Mouse (Mus musculus) frontal cortex, postnatal 25 days (tissue): ENCODE measurements around the gene Pafah1b1.

Experiments
- DNase-seq, 2 experiments: peaks; one replicate each; pipeline ENCODE4 v3.0.0; 2022; ENCODE audit warnings: low spot score in 2 of 2

The Pafah1b1 gene

GRCm38 (mm10) chr11:74724235-74724791 lies at the start of gene Pafah1b1:
Pafah1b1 (minus strand) TSS chr11:74724670.
- peak; percentile 86 to 91 for DNase-seq

DNA sequence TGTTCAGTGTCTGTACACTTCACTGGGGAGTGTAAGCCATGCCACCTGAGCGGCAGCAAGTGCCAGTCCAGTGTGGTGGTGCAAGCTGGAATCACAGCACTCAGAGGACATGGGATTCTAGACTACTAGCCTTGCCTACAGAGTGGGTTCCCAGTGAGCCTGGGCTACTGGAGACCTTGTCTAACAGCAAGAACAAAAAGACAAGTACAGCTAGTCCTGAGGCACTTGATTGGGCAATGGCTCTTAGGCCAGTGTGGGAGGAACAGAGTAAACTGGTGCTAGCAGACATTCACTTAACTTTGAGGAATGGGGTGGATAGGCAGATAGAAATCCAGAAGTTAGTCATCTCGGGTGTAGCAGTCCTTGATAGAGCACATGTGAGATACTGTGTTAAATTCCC lies 47.9 kb upstream of the Pafah1b1 start:
- DNase-seq: no peak

- DNase-seq: no peak
Observed at GRCm38 (mm10) chr11:74771650-74772049, 47.2 kb upstream of the Pafah1b1 start.

GRCm38 (mm10) chr11:74771234-74771633 lies 46.8 kb upstream of the Pafah1b1 start:
- no peak for DNase-seq

DNA sequence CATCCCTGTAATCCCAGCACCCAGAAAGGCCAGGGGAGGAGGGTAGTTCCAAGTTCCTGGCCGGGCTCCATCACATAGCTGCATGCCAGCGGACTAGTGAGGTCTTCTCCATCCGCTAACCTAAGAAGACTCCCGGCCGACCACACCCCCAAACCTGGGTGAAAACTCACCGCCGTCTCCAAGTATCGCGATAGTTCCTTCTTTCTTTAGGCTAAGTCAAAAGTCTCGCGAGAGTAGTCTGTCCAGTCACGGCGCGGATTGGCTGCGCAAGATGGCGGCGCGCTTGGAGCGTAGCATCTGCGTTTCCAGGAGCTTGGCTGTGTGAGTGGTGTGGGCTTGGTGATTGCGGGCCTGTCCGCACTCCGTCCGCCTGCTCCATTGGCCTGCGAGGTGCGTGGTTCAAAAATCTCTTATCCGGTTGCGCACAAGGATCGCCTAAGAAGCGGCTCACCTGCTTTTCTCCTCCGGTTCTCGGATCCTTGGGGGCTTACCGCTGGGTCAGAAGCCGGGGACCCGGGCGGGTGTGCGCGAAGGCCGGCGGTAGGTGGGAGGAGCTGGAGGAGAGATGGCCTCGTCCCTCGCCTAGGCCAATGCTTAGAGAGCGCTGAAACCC lies 46.2 kb upstream of the Pafah1b1 start, which contains the start of gene Mettl16:
Gene Mettl16, plus strand, starts transcription at position 236 of the 613 bp plus-strand sequence.
- peak; percentile 88 to 93 for DNase-seq

DNA sequence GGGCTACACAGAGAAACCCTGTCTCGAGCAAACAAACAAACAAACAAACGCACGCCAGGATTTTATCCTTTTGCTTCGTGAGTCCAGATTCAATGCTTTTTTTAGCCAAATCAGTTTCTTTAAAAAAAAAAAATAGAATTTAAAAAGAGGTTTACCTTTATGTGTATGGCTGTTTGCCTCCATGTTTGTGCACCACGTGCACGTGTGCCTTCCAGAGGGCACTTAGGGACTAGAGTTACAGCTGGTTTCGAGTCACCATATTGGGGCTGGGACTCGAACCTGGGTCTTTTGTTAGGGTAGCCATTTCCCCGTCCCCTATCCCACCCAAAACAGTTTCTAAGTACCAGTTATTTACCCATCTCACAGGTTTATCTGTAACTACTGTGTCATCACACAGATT lies 45.6 kb upstream of the Pafah1b1 start:
- no peak for DNase-seq

GRCm38 (mm10) chr11:74768045-74768444 lies 43.6 kb upstream of the Pafah1b1 start:
- no peak for DNase-seq

DNA sequence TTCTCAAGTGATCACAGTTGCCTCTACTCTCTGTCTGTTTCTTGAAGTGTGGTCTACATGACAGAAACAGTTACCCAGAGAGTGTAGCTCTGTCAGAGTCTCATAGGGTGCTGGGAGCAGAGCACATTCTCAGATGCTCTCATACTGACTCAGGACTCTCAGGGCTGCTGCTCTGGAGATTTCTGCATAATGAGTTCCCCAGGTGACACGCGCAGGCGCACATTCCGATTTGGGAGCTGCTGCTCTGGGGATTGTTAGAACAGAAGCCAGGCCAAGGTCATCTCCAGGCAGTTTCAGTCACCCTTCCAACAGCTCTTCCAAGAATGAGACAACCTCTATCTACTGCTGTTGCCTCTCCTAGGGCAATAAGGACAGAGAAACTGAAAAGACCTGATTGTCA lies 43.0 kb upstream of the Pafah1b1 start:
- DNase-seq: no peak

GRCm38 (mm10) chr11:74763960-74764625 lies 39.6 kb upstream of the Pafah1b1 start:
- no peak for DNase-seq

GRCm38 (mm10) chr11:74761011-74761705 lies 36.7 kb upstream of the Pafah1b1 start:
- DNase-seq: no peak

GRCm38 (mm10) chr11:74756631-74757030 lies 32.2 kb upstream of the Pafah1b1 start:
- no peak for DNase-seq

GRCm38 (mm10) chr11:74751352-74752066 lies 27.0 kb upstream of the Pafah1b1 start:
- DNase-seq: no peak

DNA sequence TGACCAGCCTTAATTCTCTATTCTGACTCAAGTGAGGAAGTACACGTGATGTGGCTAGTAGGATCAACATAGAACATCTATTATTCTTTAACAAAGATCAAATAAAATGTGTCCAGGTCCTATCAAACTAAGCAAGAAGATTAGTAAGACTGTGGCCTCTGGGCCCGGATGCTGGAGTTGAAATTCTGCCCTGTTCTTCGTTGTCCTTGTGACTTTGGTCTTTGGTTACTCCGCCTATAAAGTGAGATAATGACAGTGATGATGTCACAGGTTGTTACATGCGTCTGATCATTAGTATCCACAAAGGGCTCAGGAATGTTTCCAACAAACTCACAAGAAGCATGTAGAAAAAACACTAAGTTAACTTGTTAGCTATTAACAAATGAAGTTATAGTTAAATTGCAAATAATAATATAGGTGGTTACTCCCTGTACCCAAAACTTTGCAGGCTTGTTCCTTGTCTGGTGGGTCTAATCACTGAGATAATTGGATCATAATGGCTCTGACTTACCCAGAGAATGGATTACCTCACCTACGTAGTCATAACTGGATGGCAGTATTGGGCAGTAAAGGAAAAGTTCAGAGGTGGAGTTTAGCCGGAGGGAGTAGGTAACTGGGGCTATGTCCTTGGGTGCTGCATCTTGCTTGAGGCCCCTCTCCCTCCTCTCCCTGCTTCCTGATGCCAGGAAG lies 26.3 kb upstream of the Pafah1b1 start:
- no peak for DNase-seq

DNA sequence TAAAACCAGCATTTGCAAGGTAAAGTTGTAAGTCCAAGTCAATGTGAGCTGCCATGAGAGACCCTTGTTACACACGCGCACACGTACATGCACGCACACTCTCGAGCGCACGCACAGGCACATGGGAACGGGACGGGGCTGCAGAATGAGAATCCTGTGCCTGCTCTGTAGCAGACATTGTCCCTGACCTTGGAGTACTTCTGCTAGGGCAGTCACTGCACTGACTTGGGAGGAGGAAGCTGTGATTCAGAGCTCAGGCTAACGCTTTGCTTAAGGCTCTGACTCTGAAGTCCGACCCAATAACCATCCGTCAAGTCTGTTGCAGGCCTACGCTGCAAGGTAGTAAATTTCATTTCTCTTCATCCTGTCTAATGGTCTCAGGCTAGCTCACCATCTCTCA lies 24.8 kb upstream of the Pafah1b1 start:
- DNase-seq: no peak

- DNase-seq: no peak
Observed at GRCm38 (mm10) chr11:74748022-74748421, 23.6 kb upstream of the Pafah1b1 start.

- DNase-seq: no peak
Observed at GRCm38 (mm10) chr11:74737861-74738260, 13.4 kb upstream of the Pafah1b1 start.

DNA sequence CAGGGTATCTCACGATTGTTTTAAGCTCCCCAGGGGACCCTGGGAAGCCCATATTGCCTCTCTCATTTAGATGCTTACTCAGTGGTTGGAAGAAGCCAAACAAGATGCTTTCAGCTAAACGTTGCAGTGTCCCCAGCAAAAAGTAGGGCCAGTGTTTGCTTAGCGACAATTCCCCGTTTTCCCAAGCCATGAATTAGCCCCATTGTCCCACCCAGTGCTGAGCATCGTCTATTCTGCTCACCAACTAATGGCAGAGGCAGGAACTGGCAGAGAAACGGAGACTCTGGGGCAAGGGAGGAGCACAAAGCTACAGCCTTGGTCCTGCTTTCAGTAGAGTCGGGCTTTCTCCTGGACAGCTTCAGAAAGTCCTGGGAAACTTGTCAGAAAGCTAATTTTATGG lies 10.4 kb upstream of the Pafah1b1 start:
- no peak for DNase-seq

DNA sequence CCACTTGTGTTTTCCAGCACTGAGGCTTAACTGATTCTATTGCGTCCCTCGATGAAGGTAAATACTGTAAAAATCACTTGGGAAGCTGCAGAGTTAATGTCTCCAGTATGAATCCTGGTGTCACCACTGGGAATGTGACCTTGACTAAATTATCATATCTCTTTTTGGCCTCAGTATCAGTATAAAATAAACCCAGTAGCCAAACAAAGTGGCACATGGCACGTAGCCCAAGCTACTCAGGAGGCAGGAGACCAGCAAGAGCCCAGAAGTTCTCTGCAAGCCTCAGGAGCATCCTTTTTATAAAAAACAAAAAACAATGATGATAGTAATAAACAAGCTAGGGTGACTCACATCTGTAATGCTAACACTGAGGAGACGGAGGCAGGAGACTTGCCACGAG lies 711 bp upstream of the Pafah1b1 start:
- no peak for DNase-seq

GRCm38 (mm10) chr11:74723357-74724234 lies 874 bp downstream of the Pafah1b1 start:
- peak; percentile 62 to 63 for DNase-seq

DNA sequence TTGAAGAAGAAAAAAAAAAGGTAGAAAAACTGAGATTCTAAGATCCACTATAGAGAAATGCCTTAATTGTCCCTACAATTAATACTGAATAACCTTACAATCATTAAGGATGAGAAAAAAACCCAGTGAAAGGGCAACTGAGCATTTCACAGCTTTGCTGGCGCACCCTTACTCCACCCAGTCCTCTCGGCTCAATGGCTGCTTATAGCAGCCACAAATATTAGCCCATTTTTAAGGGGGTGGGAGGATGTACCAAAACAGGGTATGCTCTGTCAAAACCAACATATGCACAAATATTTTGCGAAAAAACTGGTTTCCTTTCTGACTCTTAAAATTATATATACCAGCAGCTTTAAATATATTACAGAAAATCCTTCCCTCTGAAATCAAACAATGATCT lies 2.5 kb downstream of the Pafah1b1 start:
- no peak for DNase-seq
